Mouse (Mus musculus): ENCODE results near the gene Zdhhc20. TPM values are rescaled to one million over a fixed set of nuclear protein-coding genes. Genes with fewer than 3 reads are reported as not detected.
A peak's percentile ranks its signal among the peaks of the same experiment; 100 is the strongest.

The Zdhhc20 gene
- polyA plus RNA-seq, 1 experiment from 2014 or later = 57.2 TPM

DNA sequence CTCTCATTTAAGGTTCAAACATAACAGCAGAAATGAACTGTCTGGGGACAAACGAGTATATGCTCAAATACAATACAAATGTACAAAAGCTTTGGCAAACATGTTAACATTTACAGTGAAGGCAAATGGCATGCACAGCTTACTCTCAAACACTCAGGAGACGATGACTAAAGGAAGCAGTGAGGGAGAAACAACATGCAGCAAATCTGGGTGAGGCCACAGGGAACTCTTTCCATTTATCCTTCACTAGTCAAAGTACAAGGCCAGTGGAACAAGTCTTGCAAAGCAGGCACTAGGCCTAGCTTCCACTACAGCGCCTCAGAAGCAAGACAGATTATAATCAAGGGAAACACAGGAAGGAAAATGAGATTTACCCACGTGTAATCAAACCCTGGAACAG lies 7.4 kb downstream of the Zdhhc20 start:
- Histone ChIP-seq H3K4me1 (ENCODE audit: insufficient read depth, low read depth, low read length) (peaks cover 33% of the 10 kb centered on the region), H3K4me2 (replicated peaks; ENCODE audit: low read depth, low read length) (no peak overlapping the region), H3K27ac (ENCODE audit: low read length) (peak overlapping the region; percentile 72), H3K27me3 (replicated peaks; ENCODE audit: insufficient read depth, low read length) (no peaks in the 10 kb centered on the region), H3K4me3 (ENCODE audit: low read depth, low read length) (no peak overlapping the region), H3K9me3 (ENCODE audit: low read length) (no peaks in the 10 kb centered on the region), H3K9ac (replicated peaks; ENCODE audit: low read depth) (no peak overlapping the region), H3K36me3 (ENCODE audit: insufficient read depth, low read length) (no peaks in the 10 kb centered on the region)
- DNase-seq (ENCODE audit: low spot score) = peak; percentile 48
- TF ChIP-seq CTCF (IDR thresholded peaks at IDR 0.05) (no peak), EP300 (IDR thresholded peaks at IDR 0.05) (no peak)
- 0 out of 2 replicates have a peak, but pooled peaks have one; percentile 21 for ATAC-seq
- WGBS = 22% methylated on average over 4 of the region's 4 CpGs

- Histone ChIP-seq H3K27ac (ENCODE audit: low read length) (peak overlapping the region; percentile 72), H3K9me3 (ENCODE audit: low read length) (no peaks in the 10 kb centered on the region), H3K4me1 (ENCODE audit: insufficient read depth, low read depth, low read length) (peaks cover 31% of the 10 kb centered on the region), H3K4me2 (replicated peaks; ENCODE audit: low read depth, low read length) (no peak overlapping the region), H3K4me3 (ENCODE audit: low read depth, low read length) (no peak overlapping the region), H3K36me3 (ENCODE audit: insufficient read depth, low read length) (no peaks in the 10 kb centered on the region), H3K9ac (replicated peaks; ENCODE audit: low read depth) (no peak overlapping the region), H3K27me3 (replicated peaks; ENCODE audit: insufficient read depth, low read length) (no peaks in the 10 kb centered on the region)
- peak; percentile 70 for DNase-seq (ENCODE audit: low spot score)
- peak; percentile 44 for TF ChIP-seq CTCF (IDR thresholded peaks at IDR 0.05)
- TF ChIP-seq EP300 (IDR thresholded peaks at IDR 0.05) = no peak
- WGBS = 33% methylated on average over 4 of the region's 4 CpGs
- peak; percentile 78 for ATAC-seq
Observed at GRCm38 (mm10) chr14:57881793-57882192, 8.3 kb downstream of the Zdhhc20 start.

DNA sequence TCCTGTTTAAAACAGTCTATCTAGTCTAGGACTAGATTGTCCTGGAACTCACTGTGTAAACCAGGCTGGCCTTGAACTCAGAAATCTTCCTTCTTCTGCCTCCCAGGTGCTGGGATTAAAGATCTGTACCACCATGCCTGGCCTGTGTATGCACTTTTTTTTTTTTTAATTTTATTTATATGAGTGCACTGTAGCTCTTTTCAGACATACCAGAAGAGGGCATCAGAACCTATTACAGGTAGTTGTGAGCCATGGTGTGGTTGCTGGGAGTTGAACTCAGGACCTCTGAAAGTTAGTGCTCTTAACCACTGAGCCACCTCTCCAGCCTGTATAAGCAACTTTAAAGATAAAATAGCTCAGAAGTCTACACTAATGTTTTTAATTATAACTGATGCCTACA lies 9.0 kb downstream of the Zdhhc20 start:
- H3K9me3 ChIP-seq (ENCODE audit: low read length) = no peaks in the 10 kb centered on the region
- H3K4me2 ChIP-seq (replicated peaks; ENCODE audit: low read depth, low read length) = no peak overlapping the region
- no peak overlapping the region for H3K9ac ChIP-seq (replicated peaks; ENCODE audit: low read depth)
- H3K4me3 ChIP-seq (ENCODE audit: low read depth, low read length) = no peak overlapping the region
- ATAC-seq = no peak
- DNase-seq (ENCODE audit: low spot score) = no peak
- peaks cover 29% of the 10 kb centered on the region for H3K4me1 ChIP-seq (ENCODE audit: insufficient read depth, low read depth, low read length)
- no peak overlapping the region for H3K27ac ChIP-seq (ENCODE audit: low read length)
- H3K36me3 ChIP-seq (ENCODE audit: insufficient read depth, low read length) = no peaks in the 10 kb centered on the region
- no peak for TF ChIP-seq EP300 (IDR thresholded peaks at IDR 0.05)
- 0 out of 2 replicates have a peak, but pooled peaks have one; percentile 11 for TF ChIP-seq CTCF (IDR thresholded peaks at IDR 0.05)
- no peaks in the 10 kb centered on the region for H3K27me3 ChIP-seq (replicated peaks; ENCODE audit: insufficient read depth, low read length)

DNA sequence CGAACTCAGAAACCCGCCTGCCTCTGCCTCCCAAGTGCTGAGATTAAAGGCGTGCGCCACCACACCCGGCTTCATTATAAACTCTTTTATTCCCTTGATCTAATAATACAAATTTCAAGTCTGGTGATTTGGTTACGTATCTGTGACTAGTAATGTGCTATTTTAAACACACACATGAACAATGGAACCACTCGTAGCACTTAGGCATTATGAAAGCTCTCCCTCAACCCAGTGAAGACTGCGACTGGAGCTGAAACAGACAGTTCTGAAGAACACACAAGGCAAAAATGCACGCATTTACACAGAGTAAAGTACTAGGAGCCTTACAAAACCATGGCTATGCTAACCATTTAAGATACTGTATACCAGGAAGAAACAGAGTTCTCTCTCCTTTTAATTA lies 12.2 kb downstream of the Zdhhc20 start:
- Histone ChIP-seq H3K27ac (ENCODE audit: low read length) (peak overlapping the region; percentile 49; the same call in 1 of the 2 replicates), H3K4me1 (ENCODE audit: insufficient read depth, low read depth, low read length) (peaks cover 24% of the 10 kb centered on the region), H3K36me3 (ENCODE audit: insufficient read depth, low read length) (no peaks in the 10 kb centered on the region), H3K9ac (replicated peaks; ENCODE audit: low read depth) (no peak overlapping the region), H3K4me3 (ENCODE audit: low read depth, low read length) (no peak overlapping the region), H3K9me3 (ENCODE audit: low read length) (no peaks in the 10 kb centered on the region), H3K27me3 (replicated peaks; ENCODE audit: insufficient read depth, low read length) (no peaks in the 10 kb centered on the region), H3K4me2 (replicated peaks; ENCODE audit: low read depth, low read length) (no peak overlapping the region)
- WGBS = 79% methylated on average over 9 of the region's 9 CpGs
- peak; percentile 57 for DNase-seq (ENCODE audit: low spot score)
- TF ChIP-seq CTCF (IDR thresholded peaks at IDR 0.05) (no peak), EP300 (IDR thresholded peaks at IDR 0.05) (no peak)
- peak; percentile 29; the same call in 1 of the 2 replicates for ATAC-seq

GRCm38 (mm10) chr14:57866676-57867276 lies 23.3 kb downstream of the Zdhhc20 start:
- no peak for ATAC-seq
- H3K9ac ChIP-seq (replicated peaks; ENCODE audit: low read depth) = no peak overlapping the region
- no peak for TF ChIP-seq EP300 (IDR thresholded peaks at IDR 0.05)
- no peak for TF ChIP-seq CTCF (IDR thresholded peaks at IDR 0.05)
- 94% methylated on average over 3 of the region's 3 CpGs for WGBS
- no peaks in the 10 kb centered on the region for H3K9me3 ChIP-seq (ENCODE audit: low read length)
- H3K27me3 ChIP-seq (replicated peaks; ENCODE audit: insufficient read depth, low read length) = no peaks in the 10 kb centered on the region
- no peak overlapping the region for H3K27ac ChIP-seq (ENCODE audit: low read length)
- no peak overlapping the region for H3K4me2 ChIP-seq (replicated peaks; ENCODE audit: low read depth, low read length)
- H3K4me1 ChIP-seq (ENCODE audit: insufficient read depth, low read depth, low read length) = no peaks in the 10 kb centered on the region
- no peak overlapping the region for H3K4me3 ChIP-seq (ENCODE audit: low read depth, low read length)
- DNase-seq (ENCODE audit: low spot score) = no peak
- H3K36me3 ChIP-seq (ENCODE audit: insufficient read depth, low read length) = peaks cover 6% of the 10 kb centered on the region; the same call in 1 of the 2 replicates

DNA sequence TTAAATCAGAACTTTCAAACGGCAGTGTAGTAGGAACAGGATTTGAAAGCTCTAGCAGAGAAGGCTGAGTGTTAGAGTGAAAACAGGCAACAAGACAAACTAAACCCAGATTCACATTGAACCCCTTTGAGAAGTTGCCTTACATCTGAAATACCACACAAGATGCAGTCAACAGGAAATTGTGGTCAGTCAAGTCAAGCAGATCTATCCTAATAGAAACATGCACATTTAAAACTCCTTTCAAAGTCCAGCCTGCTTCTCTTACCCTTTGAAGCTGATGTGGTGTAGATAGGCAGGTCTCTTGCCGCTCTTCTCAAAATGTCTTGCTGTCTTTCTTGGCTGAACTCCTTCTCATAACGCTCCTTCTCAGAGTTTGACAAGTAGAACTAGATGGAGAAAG lies 24.8 kb downstream of the Zdhhc20 start:
- no peak overlapping the region for H3K27ac ChIP-seq (ENCODE audit: low read length)
- peaks cover 6% of the 10 kb centered on the region; the same call in 1 of the 2 replicates for H3K36me3 ChIP-seq (ENCODE audit: insufficient read depth, low read length)
- no peaks in the 10 kb centered on the region for H3K4me1 ChIP-seq (ENCODE audit: insufficient read depth, low read depth, low read length)
- WGBS = 90% methylated on average over 3 of the region's 3 CpGs
- no peaks in the 10 kb centered on the region for H3K27me3 ChIP-seq (replicated peaks; ENCODE audit: insufficient read depth, low read length)
- ATAC-seq = no peak
- no peak overlapping the region for H3K4me2 ChIP-seq (replicated peaks; ENCODE audit: low read depth, low read length)
- TF ChIP-seq EP300 (IDR thresholded peaks at IDR 0.05) (no peak), CTCF (IDR thresholded peaks at IDR 0.05) (no peak)
- H3K4me3 ChIP-seq (ENCODE audit: low read depth, low read length) = no peak overlapping the region
- H3K9me3 ChIP-seq (ENCODE audit: low read length) = no peaks in the 10 kb centered on the region
- no peak overlapping the region for H3K9ac ChIP-seq (replicated peaks; ENCODE audit: low read depth)
- no peak for DNase-seq (ENCODE audit: low spot score)
